Mouse (Mus musculus): ENCODE measurements around the gene Oxgr1. TPM values are rescaled to one million over a fixed set of nuclear protein-coding genes. Genes with fewer than 3 reads are reported as not detected.

The Oxgr1 gene
- total and polyA plus RNA-seq, 3 experiments, result not detected

- no peak overlapping the region for H3K27ac ChIP-seq (ENCODE audit: control insufficient read depth, low read depth, low read length)
- no peak overlapping the region for H3K9ac ChIP-seq (ENCODE audit: control insufficient read depth, low read depth, low read length, poor library complexity, severe bottlenecking)
- TF ChIP-seq UBTF (IDR thresholded peaks at IDR 0.05; ENCODE audit: borderline replicate concordance, insufficient read depth, low read depth, low read length), result no peak
- TF ChIP-seq NRF1 (IDR thresholded peaks at IDR 0.05; ENCODE audit: insufficient read depth, low read depth, low read length, poor library complexity, severe bottlenecking), result no peak
- no peak for TF ChIP-seq KAT2A (conservative IDR thresholded peaks at IDR 0.05; ENCODE audit: low read depth, low read length)
- no peak for TF ChIP-seq ZNF384 (IDR thresholded peaks at IDR 0.05; ENCODE audit: low read depth, low read length)
- TF ChIP-seq ZMIZ1 (IDR thresholded peaks at IDR 0.05; ENCODE audit: low read depth, low read length), result no peak
- no peak for TF ChIP-seq JUND (IDR thresholded peaks at IDR 0.05; ENCODE audit: low read depth, low read length)
- TF ChIP-seq NELFE (IDR thresholded peaks at IDR 0.05; ENCODE audit: low read depth, low read length), result no peak
- TF ChIP-seq MAZ (IDR thresholded peaks at IDR 0.05; ENCODE audit: low read depth, low read length), result no peak
- TF ChIP-seq POLR2AphosphoS5 (IDR thresholded peaks at IDR 0.05; ENCODE audit: borderline replicate concordance, low read depth, low read length), result no peak
- no peak for TF ChIP-seq CHD2 (IDR thresholded peaks at IDR 0.05; ENCODE audit: low read length)
- TF ChIP-seq SIN3A (IDR thresholded peaks at IDR 0.05; ENCODE audit: low read length), result no peak
- TF ChIP-seq MXI1 (IDR thresholded peaks at IDR 0.05; ENCODE audit: low read depth, low read length), result no peak
- no peak for TF ChIP-seq USF1 (IDR thresholded peaks at IDR 0.05; ENCODE audit: low read depth, low read length)
- TF ChIP-seq SMC3 (IDR thresholded peaks at IDR 0.05; ENCODE audit: low read depth, low read length), result no peak
- TF ChIP-seq MYB (IDR thresholded peaks at IDR 0.05; ENCODE audit: low read depth, low read length), result no peak
- H3K4me1 ChIP-seq (ENCODE audit: control insufficient read depth in 1 of 2, insufficient read depth in 2 of 2, low read length in 2 of 2), result no peaks in the 10 kb centered on the region
- no peaks in the 10 kb centered on the region for H3K79me2 ChIP-seq (ENCODE audit: control insufficient read depth, insufficient read depth, low read length, poor library complexity)
- H3K4me3 ChIP-seq (ENCODE audit: control insufficient read depth in 1 of 2, insufficient read depth in 1 of 2, low read depth in 2 of 2, low read length in 2 of 2), result no peak overlapping the region
- H3K9me3 ChIP-seq (replicated peaks; ENCODE audit: insufficient read depth, low read length), result no peaks in the 10 kb centered on the region
- no peaks in the 10 kb centered on the region for H3K36me3 ChIP-seq (ENCODE audit: control insufficient read depth in 1 of 2, insufficient read depth in 2 of 2, low read length in 2 of 2)
- DNase-seq (ENCODE audit: low read depth, low spot score), result no peak
- no peaks in the 10 kb centered on the region for H3K27me3 ChIP-seq (ENCODE audit: control insufficient read depth in 1 of 2, insufficient read depth in 2 of 2, low read length in 2 of 2)
These were observed 33.5 kb upstream of the Oxgr1 start for GRCm38 (mm10) chr14:120075746-120076145.

- no peaks in the 10 kb centered on the region for H3K27me3 ChIP-seq (ENCODE audit: control insufficient read depth in 1 of 2, insufficient read depth in 2 of 2, low read length in 2 of 2)
- no peaks in the 10 kb centered on the region for H3K36me3 ChIP-seq (ENCODE audit: control insufficient read depth in 1 of 2, insufficient read depth in 2 of 2, low read length in 2 of 2)
- H3K27ac ChIP-seq (ENCODE audit: control insufficient read depth, low read depth, low read length), result no peak overlapping the region
- no peaks in the 10 kb centered on the region for H3K9me3 ChIP-seq (replicated peaks; ENCODE audit: insufficient read depth, low read length)
- no peak for DNase-seq (ENCODE audit: low read depth, low spot score)
- TF ChIP-seq ZKSCAN1 (IDR thresholded peaks at IDR 0.05; ENCODE audit: low read depth, low read length) (no peak), MEF2A (IDR thresholded peaks at IDR 0.05; ENCODE audit: extremely low read depth, insufficient replicate concordance, low read depth, low read length, poor library complexity, severe bottlenecking) (no peak), MYB (IDR thresholded peaks at IDR 0.05; ENCODE audit: low read depth, low read length) (no peak), CHD2 (IDR thresholded peaks at IDR 0.05; ENCODE audit: low read length) (no peak), MAFK (IDR thresholded peaks at IDR 0.05; ENCODE audit: borderline replicate concordance, low read depth, low read length) (no peak), RAD21 (IDR thresholded peaks at IDR 0.05; ENCODE audit: low read depth, low read length) (no peak)
- no peaks in the 10 kb centered on the region for H3K4me1 ChIP-seq (ENCODE audit: control insufficient read depth in 1 of 2, insufficient read depth in 2 of 2, low read length in 2 of 2)
- H3K4me3 ChIP-seq (ENCODE audit: control insufficient read depth in 1 of 2, insufficient read depth in 1 of 2, low read depth in 2 of 2, low read length in 2 of 2), result no peak overlapping the region
- no peak overlapping the region for H3K9ac ChIP-seq (ENCODE audit: control insufficient read depth, low read depth, low read length, poor library complexity, severe bottlenecking)
- H3K79me2 ChIP-seq (ENCODE audit: control insufficient read depth, insufficient read depth, low read length, poor library complexity), result no peaks in the 10 kb centered on the region
These were observed 32.0 kb upstream of the Oxgr1 start for GRCm38 (mm10) chr14:120074231-120074630.

Measured in MEL (cell line).